Comparison of ENCODE assay signal across 25 mouse cellular contexts in genomic region chr3:51215681-51216080, GRCm38 (mm10).
"Had no signal": no experiment of that assay in that cellular context is flagged by ENCODE, and none has a peak within 500 bp of the region (broad histone marks: within the 10 kb centered on the region; RNA-seq: fewer than 3 reads in every experiment).

No protein-coding gene starts in this region.

- H3K9ac ChIP-seq: heart, embryonic 13.5 days; heart, embryonic 15.5 days; hindbrain, embryonic 12.5 days; hindbrain, embryonic 14.5 days; limb, embryonic 12.5 days; liver, embryonic 12.5 days; liver, embryonic 14.5 days had no signal

- H3K27ac ChIP-seq: heart, embryonic 13.5 days; heart, embryonic 15.5 days; hindbrain, embryonic 10.5 days; hindbrain, embryonic 12.5 days; hindbrain, embryonic 14.5 days; layer of hippocampus, adult 2 months; left cerebral cortex, adult 2 months; limb, embryonic 10.5 days; limb, embryonic 12.5 days; liver, embryonic 12.5 days; liver, embryonic 14.5 days had no signal

- H3K4me2 ChIP-seq: heart, embryonic 11.5 days; heart, embryonic 13.5 days; heart, embryonic 15.5 days; hindbrain, embryonic 12.5 days; hindbrain, embryonic 14.5 days; limb, embryonic 12.5 days; liver, embryonic 12.5 days had no signal

- DNase-seq: gastrocnemius, postnatal 14 days; gastrocnemius, postnatal 36 days; heart, adult 18-20 months; heart, postnatal 14 days; heart, postnatal 4 days; kidney, adult 18-20 months; kidney, adult 8-10 months; kidney, postnatal 10 days; kidney, postnatal 25 days; kidney, postnatal 4 days had no signal

- H3K9me3 ChIP-seq: heart, embryonic 13.5 days; heart, embryonic 15.5 days; hindbrain, embryonic 10.5 days; hindbrain, embryonic 12.5 days; limb, embryonic 10.5 days; limb, embryonic 12.5 days; liver, embryonic 12.5 days had no signal

- H3K4me1 ChIP-seq: hindbrain, embryonic 10.5 days; hindbrain, embryonic 12.5 days; limb, embryonic 10.5 days; limb, embryonic 12.5 days; liver, embryonic 12.5 days had no signal

- H3K27me3 ChIP-seq: heart, embryonic 13.5 days; heart, embryonic 15.5 days; hindbrain, embryonic 12.5 days; limb, embryonic 12.5 days; liver, embryonic 12.5 days had no signal

- H3K4me3 ChIP-seq: heart, embryonic 13.5 days; heart, embryonic 15.5 days; hindbrain, embryonic 10.5 days; hindbrain, embryonic 12.5 days; layer of hippocampus, adult 2 months; left cerebral cortex, adult 2 months; limb, embryonic 10.5 days; limb, embryonic 12.5 days; liver, embryonic 12.5 days had no signal

- H3K36me3 ChIP-seq: heart, embryonic 13.5 days; heart, embryonic 15.5 days; hindbrain, embryonic 10.5 days; hindbrain, embryonic 12.5 days; limb, embryonic 10.5 days; limb, embryonic 12.5 days; liver, embryonic 12.5 days had no signal

- ATAC-seq: hindbrain, embryonic 16.5 days; inflammation-experienced regulatory T-cells, adult 6 months; intestine, embryonic 16.5 days; liver, embryonic 12.5 days had no signal
